In the genomic region with DNA sequence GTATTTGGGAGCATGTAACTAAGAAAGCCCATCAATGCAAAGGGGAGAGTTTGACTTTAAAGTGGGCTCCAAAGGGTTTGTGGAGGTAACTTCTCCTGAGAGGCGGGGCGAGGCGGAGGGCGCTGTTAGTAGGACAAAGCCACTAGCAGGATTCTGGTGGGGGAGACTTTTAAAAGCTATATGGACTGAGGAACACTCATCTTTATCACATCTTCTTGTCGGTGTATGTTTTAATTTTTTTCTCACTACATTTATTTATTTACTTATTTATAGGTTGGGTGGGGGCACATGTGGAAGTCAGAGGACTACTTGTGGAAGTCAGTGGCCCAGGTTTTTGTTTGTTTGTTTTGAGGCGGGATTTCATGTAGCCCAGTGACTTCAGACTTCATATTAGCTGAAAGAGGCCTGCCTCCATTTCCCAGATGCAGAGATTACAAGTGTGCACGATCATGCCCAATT, we compare ENCODE assay signal across 9 mouse cellular contexts. TPM values are rescaled to one million over a fixed set of nuclear protein-coding genes. Genes with fewer than 3 reads are reported as not detected.
DNase-seq lines count a peak whose midpoint lies in the region; ATAC-seq and TF ChIP-seq lines count a peak whose summit lies in the region.
"Had no signal": no experiment of that assay in that cellular context is flagged by ENCODE, and none has a peak within 500 bp of the region (broad histone marks: within the 10 kb centered on the region; RNA-seq: fewer than 3 reads in every experiment).

No protein-coding gene starts in this region.

- peak overlapping the region; percentile 55 for H3K9ac ChIP-seq in lung, embryonic 15.5 days
- peak overlapping the region; percentile 38 for H3K9ac ChIP-seq in intestine, embryonic 15.5 days
- 0 out of 2 replicates have a peak overlapping the region, but pooled peaks have one; percentile 40 for H3K9ac ChIP-seq in neural tube, embryonic 12.5 days

- TF ChIP-seq CTCF in cortical plate, adult 2 months (IDR thresholded peaks at IDR 0.05; ENCODE audit: extremely low read depth, insufficient read depth, low read length), result no peak

- no peaks in the 10 kb centered on the region for H3K27me3 ChIP-seq in lung, embryonic 15.5 days
- H3K27me3 ChIP-seq in intestine, embryonic 15.5 days (replicated peaks), result no peaks in the 10 kb centered on the region
- H3K27me3 ChIP-seq in neural tube, embryonic 12.5 days (replicated peaks), result no peaks in the 10 kb centered on the region

- TF ChIP-seq POLR2A in cortical plate, adult 2 months (IDR thresholded peaks at IDR 0.05; ENCODE audit: extremely low read depth, insufficient read depth, low read length), result no peak

- no peaks in the 10 kb centered on the region for H3K36me3 ChIP-seq in lung, embryonic 15.5 days
- no peaks in the 10 kb centered on the region for H3K36me3 ChIP-seq in intestine, embryonic 15.5 days
- no peaks in the 10 kb centered on the region for H3K36me3 ChIP-seq in neural tube, embryonic 12.5 days

- DNase-seq in lung, postnatal 14 days, result no peak
- DNase-seq in adipocyte (ENCODE audit: low spot score), result no peak
- no peak for DNase-seq in urinary bladder, postnatal 25 days (ENCODE audit: low spot score)
- DNase-seq in cerebellum, postnatal 36 days, result no peak

- H3K4me3 ChIP-seq in lung, embryonic 15.5 days, result peak overlapping the region; percentile 50
- peak overlapping the region; percentile 33 for H3K4me3 ChIP-seq in cortical plate, adult 2 months (ENCODE audit: insufficient read depth, low read length)
- H3K4me3 ChIP-seq in intestine, embryonic 15.5 days (replicated peaks), result peak overlapping the region; percentile 48
- H3K4me3 ChIP-seq in neural tube, embryonic 12.5 days, result peak overlapping the region; percentile 36

- H3K4me1 ChIP-seq in lung, embryonic 15.5 days, result peaks cover 25% of the 10 kb centered on the region
- H3K4me1 ChIP-seq in cortical plate, adult 2 months (ENCODE audit: control insufficient read depth, insufficient read depth, low read length), result no peaks in the 10 kb centered on the region
- H3K4me1 ChIP-seq in intestine, embryonic 15.5 days (replicated peaks), result peaks cover 9% of the 10 kb centered on the region; the same call in 1 of the 2 replicates
- H3K4me1 ChIP-seq in neural tube, embryonic 12.5 days, result peaks cover 13% of the 10 kb centered on the region

- peak overlapping the region; percentile 80 for H3K4me2 ChIP-seq in lung, embryonic 15.5 days
- peak overlapping the region; percentile 72 for H3K4me2 ChIP-seq in intestine, embryonic 15.5 days (replicated peaks)
- H3K4me2 ChIP-seq in neural tube, embryonic 12.5 days (replicated peaks), result peak overlapping the region; percentile 65

- peak; percentile 1; the same call in 1 of the 2 replicates for ATAC-seq in lung, embryonic 15.5 days (ENCODE audit: borderline replicate concordance, extremely low read depth, low FRiP score, low TSS enrichment)
- ATAC-seq in intestine, embryonic 15.5 days, result peak; percentile 7; the same call in 1 of the 2 replicates
- ATAC-seq in neural tube, embryonic 12.5 days (ENCODE audit: low FRiP score, low read depth), result no peak

- H3K9me3 ChIP-seq in lung, embryonic 15.5 days, result no peaks in the 10 kb centered on the region
- H3K9me3 ChIP-seq in intestine, embryonic 15.5 days, result no peaks in the 10 kb centered on the region
- H3K9me3 ChIP-seq in neural tube, embryonic 12.5 days, result no peaks in the 10 kb centered on the region

- peak overlapping the region; percentile 97 for H3K27ac ChIP-seq in lung, embryonic 15.5 days
- peak overlapping the region; percentile 4; the same call in 1 of the 2 replicates for H3K27ac ChIP-seq in cortical plate, adult 2 months (ENCODE audit: insufficient read depth, low read length)
- peak overlapping the region; percentile 76 for H3K27ac ChIP-seq in intestine, embryonic 15.5 days
- H3K27ac ChIP-seq in neural tube, embryonic 12.5 days, result no peak overlapping the region

- 25% methylated on average over 7 of the region's 7 CpGs for WGBS in lung, embryonic 15.5 days
- 33% methylated on average over 7 of the region's 7 CpGs for WGBS in intestine, embryonic 15.5 days
- WGBS in neural tube, embryonic 12.5 days, result 48% methylated on average over 7 of the region's 7 CpGs

RNA-seq across cellular contexts. Expression of a gene that starts 0.3 kb away (rescaled TPM):
- polyA plus RNA-seq in lung, embryonic 15.5 days (2015; fragmentation: Nextera tagmentation; extraction: Ambion mirVana), result 15.0 and 15.3 TPM in 2 replicates
- 27.2 and 28.5 TPM in 2 replicates for polyA plus RNA-seq in cortical plate, adult 2 months (2012; rRNA removed)
- polyA plus RNA-seq in intestine, embryonic 15.5 days (2015; fragmentation: Nextera tagmentation; extraction: Ambion mirVana), result 10.4 and 10.5 TPM in 2 replicates
- 23.8 and 26.6 TPM in 2 replicates for polyA plus RNA-seq in neural tube, embryonic 12.5 days (2016; fragmentation: Nextera tagmentation; extraction: Ambion mirVana)

RNA-seq across cellular contexts. Expression of a gene that starts 1.0 kb away (rescaled TPM):
- polyA plus RNA-seq in lung, embryonic 15.5 days (2015; fragmentation: Nextera tagmentation; extraction: Ambion mirVana), result 0.18 and 0.40 TPM in 2 replicates
- 0.13 TPM in 1 of 2 replicates, not detected in the other for polyA plus RNA-seq in cortical plate, adult 2 months (2012; rRNA removed)
- 0.14 TPM in 1 of 2 replicates, not detected in the other for polyA plus RNA-seq in intestine, embryonic 15.5 days (2015; fragmentation: Nextera tagmentation; extraction: Ambion mirVana)
- polyA plus RNA-seq in neural tube, embryonic 12.5 days (2016; fragmentation: Nextera tagmentation; extraction: Ambion mirVana), result 0.32 TPM in 1 of 2 replicates, not detected in the other
- polyA plus RNA-seq: gonadal fat pad, adult 2 months had no signal

RNA-seq across cellular contexts. Expression of a gene that starts 35.6 kb away (rescaled TPM):
- polyA plus RNA-seq in lung, embryonic 15.5 days (2015; fragmentation: Nextera tagmentation; extraction: Ambion mirVana), result 20.9 and 21.5 TPM in 2 replicates
- polyA plus RNA-seq in cortical plate, adult 2 months (2012; rRNA removed), result 7.9 and 8.7 TPM in 2 replicates
- polyA plus RNA-seq in intestine, embryonic 15.5 days (2015; fragmentation: Nextera tagmentation; extraction: Ambion mirVana), result 15.2 and 17.7 TPM in 2 replicates
- polyA plus RNA-seq in neural tube, embryonic 12.5 days (2016; fragmentation: Nextera tagmentation; extraction: Ambion mirVana), result 21.3 and 22.6 TPM in 2 replicates

RNA-seq across cellular contexts. Expression of a gene that starts 45.4 kb away (rescaled TPM):
- polyA plus RNA-seq in lung, embryonic 15.5 days (2015; fragmentation: Nextera tagmentation; extraction: Ambion mirVana), result 0.41 and 0.53 TPM in 2 replicates
- polyA plus RNA-seq in cortical plate, adult 2 months (2012; rRNA removed), result 0.23 and 0.28 TPM in 2 replicates
- 0.69 and 0.79 TPM in 2 replicates for polyA plus RNA-seq in intestine, embryonic 15.5 days (2015; fragmentation: Nextera tagmentation; extraction: Ambion mirVana)
- polyA plus RNA-seq in neural tube, embryonic 12.5 days (2016; fragmentation: Nextera tagmentation; extraction: Ambion mirVana), result 1.6 TPM in 2 replicates
